ENCODE assay signal across 8 mouse cellular contexts in the genomic region with DNA sequence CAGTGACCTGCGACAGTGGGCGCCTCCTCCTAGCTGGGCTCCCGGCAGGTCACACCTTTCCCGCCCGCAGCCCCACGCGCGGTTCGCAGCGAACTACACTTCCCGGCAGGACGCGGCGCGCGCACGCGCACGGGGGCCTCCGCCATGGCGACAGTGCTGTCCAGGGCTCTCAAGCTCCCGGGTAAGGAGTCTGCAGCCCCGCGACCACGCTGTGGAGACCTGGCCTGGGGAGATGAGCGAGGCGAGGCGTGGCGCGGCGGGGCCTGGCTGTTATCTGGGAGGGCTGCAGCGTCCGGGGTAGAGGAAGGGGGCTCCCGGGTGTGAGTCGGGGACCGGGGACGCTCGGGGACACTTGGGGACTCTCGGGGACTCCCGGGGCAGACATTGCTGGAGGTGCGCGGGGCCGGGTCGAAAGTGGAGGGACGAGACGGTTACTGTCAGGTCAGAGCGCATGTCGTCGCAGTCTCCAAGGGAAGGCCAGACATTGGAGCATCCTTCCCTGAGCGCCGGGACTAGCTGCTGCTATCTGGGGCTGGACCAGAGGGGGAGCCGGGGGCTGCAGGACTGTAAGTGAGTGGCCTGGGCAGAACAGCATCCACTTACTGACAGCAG. TPM values are rescaled to one million over a fixed set of nuclear protein-coding genes. Genes with fewer than 3 reads are reported as not detected.
A peak's percentile ranks its signal among the peaks of the same experiment; 100 is the strongest.
DNase-seq lines count a peak whose midpoint lies in the region; ATAC-seq lines count a peak whose summit lies in the region.

A gene (plus strand): TSS at position 57 of the 612 bp plus-strand sequence.
A gene (minus strand): TSS at position 102 of the 612 bp plus-strand sequence.

- H3K4me2 ChIP-seq in hindbrain, embryonic 13.5 days = peak within 1 kb of the TSS; percentile 87

- H3K4me1 ChIP-seq in hindbrain, embryonic 13.5 days (replicated peaks) = peaks cover 36% of the 10 kb centered on the region

- peak; percentile 80 for DNase-seq in T-cell, adult 2 months (ENCODE audit: low spot score)
- peak; percentile 93 to 95 for DNase-seq in cerebellum, postnatal 25 days
- DNase-seq in frontal cortex, postnatal 25 days (ENCODE audit: low spot score in 2 of 2) = peak; percentile 75 to 78
- DNase-seq in layer of hippocampus, postnatal 36 days = peak; percentile 86 to 87
- DNase-seq in lung, postnatal 25 days (ENCODE audit: low spot score) = peak; percentile 78
- peak; percentile 87 for DNase-seq in retina, postnatal 1 day
- peak; percentile 93 for DNase-seq in thymus, postnatal 4 days

- under 1% methylated on average over 50 of the region's 52 CpGs for WGBS in hindbrain, embryonic 13.5 days

- peak; percentile 94 for ATAC-seq in hindbrain, embryonic 13.5 days (ENCODE audit: low FRiP score)

- H3K27me3 ChIP-seq in hindbrain, embryonic 13.5 days = no peaks in the 10 kb centered on the region

- H3K9me3 ChIP-seq in hindbrain, embryonic 13.5 days = no peaks in the 10 kb centered on the region

- no peaks in the 10 kb centered on the region for H3K36me3 ChIP-seq in hindbrain, embryonic 13.5 days

- H3K27ac ChIP-seq in hindbrain, embryonic 13.5 days = peak within 1 kb of the TSS; percentile 92

- H3K9ac ChIP-seq in hindbrain, embryonic 13.5 days = peak within 1 kb of the TSS; percentile 89

- H3K4me3 ChIP-seq in hindbrain, embryonic 13.5 days = peak within 1 kb of the TSS; percentile 71

RNA-seq across cellular contexts. Expression of the first gene that starts in this region (rescaled TPM):
- polyA plus RNA-seq in hindbrain, embryonic 13.5 days (2015; fragmentation: Nextera tagmentation; extraction: Ambion mirVana) = 85.5 and 87.9 TPM in 2 replicates
- 100 to 1,000 TPM; 157 to 166 TPM for total RNA-seq in layer of hippocampus, postnatal 36 days (2021)

RNA-seq across cellular contexts. Expression of the second gene that starts in this region (rescaled TPM):
- polyA plus RNA-seq in hindbrain, embryonic 13.5 days (2015; fragmentation: Nextera tagmentation; extraction: Ambion mirVana) = 2.9 and 4.2 TPM in 2 replicates
- total RNA-seq in layer of hippocampus, postnatal 36 days (2021) = 10 to 100 TPM; 74.3 to 79.5 TPM

Comparison
In these comparisons a context has a peak if more than half of its experiments do, and no peak if none do; other contexts are left out.
1. Peak in every context shown above with its lines: DNase-seq, ATAC-seq, H3K4me3 ChIP-seq and H3K27ac ChIP-seq.